Mouse (Mus musculus) C2C12 (cell line): Measurements from ENCODE around the gene Rbm7. TPM values are rescaled to one million over a fixed set of nuclear protein-coding genes. Genes with fewer than 3 reads are reported as not detected.

Experiments
- H3K27me3 ChIP-seq: one replicate; pipeline ENCODE4 v1.6.1; 2011; ENCODE audit not compliant: control insufficient read depth, insufficient read depth, insufficient read length
- H3K36me3 ChIP-seq: one replicate; pipeline ENCODE4 v1.6.1; 2011; ENCODE audit not compliant: control insufficient read depth, insufficient read depth
- H3K4me3 ChIP-seq: one replicate; pipeline ENCODE4 v1.5.1; 2011; ENCODE audit warnings: mild to moderate bottlenecking, control low read depth; ENCODE audit not compliant: poor library complexity, insufficient read depth, severe bottlenecking
- H3K79me2 ChIP-seq: one replicate; pipeline ENCODE4 v1.6.1; 2011; ENCODE audit not compliant: control insufficient read depth, insufficient read depth
- H3K79me3 ChIP-seq: one replicate; pipeline ENCODE4 v1.6.1; 2011; ENCODE audit warnings: low read depth, control low read depth
- H3ac ChIP-seq: one replicate; pipeline ENCODE3; 2011; ENCODE audit warnings: low read depth; ENCODE audit not compliant: control insufficient read depth, insufficient read length
- CEBPB ChIP-seq: IDR thresholded peaks from one replicate; pipeline ENCODE4 v1.6.1; 2011; ENCODE audit warnings: low read depth, mild to moderate bottlenecking, control low read depth, moderate library complexity
- CTCF ChIP-seq: IDR thresholded peaks from one replicate; pipeline ENCODE4 v1.5.1; 2011; ENCODE audit not compliant: control insufficient read depth, insufficient read depth, insufficient read length
- FOSL1 ChIP-seq: IDR thresholded peaks from one replicate; pipeline ENCODE4 v1.8.0; 2011; ENCODE audit warnings: mild to moderate bottlenecking, low read length; ENCODE audit not compliant: poor library complexity, insufficient read depth, severe bottlenecking
- MAX ChIP-seq: IDR thresholded peaks from one replicate; pipeline ENCODE4 v1.6.1; 2011; ENCODE audit warnings: mild to moderate bottlenecking, control low read depth
- MYOD1 ChIP-seq: IDR thresholded peaks from one replicate; pipeline ENCODE4 v1.6.1; 2011; ENCODE audit warnings: low read depth; ENCODE audit not compliant: control insufficient read depth, insufficient read length
- MYOG ChIP-seq: IDR thresholded peaks from one replicate; pipeline ENCODE4 v1.6.1; 2011; ENCODE audit not compliant: control insufficient read depth, insufficient read length; ENCODE audit errors: extremely low read depth
- USF1 ChIP-seq: IDR thresholded peaks from one replicate; pipeline ENCODE4 v1.6.1; 2011; ENCODE audit warnings: low read depth, mild to moderate bottlenecking, control low read depth, moderate library complexity
- polyA plus RNA-seq: library from polyadenylated mRNA; unstranded; fragments of >200 nt; fragmentation: generic; extraction: Trizol; gene quantifications from one replicate; pipeline ENCODE4 v1.2.1, GENCODE M21; 2012; ENCODE audit warnings: missing spikeins

Gene Rbm7
- polyA plus RNA-seq, 1 experiment, result 21.0 TPM

DNA sequence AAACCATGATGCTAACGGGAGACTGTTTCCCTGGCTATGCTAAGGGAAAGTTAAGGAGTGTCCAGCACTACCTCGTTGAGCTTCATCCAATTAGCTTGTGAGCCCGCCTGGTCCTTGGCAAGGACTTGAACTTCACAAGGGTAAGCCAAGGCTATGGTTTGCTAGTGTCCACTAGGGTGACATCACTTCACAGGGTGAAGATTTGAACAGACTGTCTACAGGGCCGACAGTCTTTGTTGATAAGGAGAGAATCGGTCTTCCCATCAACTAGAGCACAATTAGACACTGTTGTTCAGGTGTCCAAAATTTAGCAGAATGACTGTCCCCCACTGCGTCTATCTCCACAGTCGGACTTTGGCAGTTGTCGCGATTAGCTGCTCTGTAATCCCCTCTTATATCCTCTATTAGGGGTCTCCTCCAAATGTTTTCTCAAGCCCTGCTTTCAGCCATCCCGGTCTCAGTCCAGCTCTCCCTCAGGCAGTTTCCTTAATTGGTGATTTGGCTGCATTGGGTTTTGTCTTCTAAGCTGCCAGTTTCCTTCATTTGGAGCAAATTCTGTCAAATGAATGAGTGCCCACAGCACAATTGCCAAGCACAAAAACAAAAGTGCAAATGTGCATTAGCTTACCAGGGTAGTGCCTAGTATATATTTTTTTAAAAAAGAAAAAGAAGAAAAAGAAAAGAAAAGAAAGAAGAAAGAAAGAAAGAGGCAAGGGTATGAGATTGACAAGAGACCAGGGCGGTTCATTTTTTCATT, 21.7 kb upstream of the Rbm7 start:
- no peak for TF ChIP-seq MAX
- TF ChIP-seq CTCF, result no peak
- TF ChIP-seq USF1, result no peak
- no peak for TF ChIP-seq MYOD1
- TF ChIP-seq CEBPB, result no peak
- TF ChIP-seq FOSL1, result no peak
- Histone ChIP-seq H3K4me3 (no peak overlapping the region), H3K36me3 (no peaks in the 10 kb centered on the region), H3K79me3 (no peaks in the 10 kb centered on the region), H3K79me2 (no peaks in the 10 kb centered on the region), H3ac (no peak overlapping the region), H3K27me3 (peaks cover 3% of the 10 kb centered on the region)

GRCm38 (mm10) chr9:48515332-48515731, 20.2 kb upstream of the Rbm7 start:
- no peak overlapping the region for H3K4me3 ChIP-seq
- H3ac ChIP-seq, result no peak overlapping the region
- no peaks in the 10 kb centered on the region for H3K36me3 ChIP-seq
- no peaks in the 10 kb centered on the region for H3K79me2 ChIP-seq
- H3K27me3 ChIP-seq, result peaks cover 3% of the 10 kb centered on the region
- H3K79me3 ChIP-seq, result no peaks in the 10 kb centered on the region
- TF ChIP-seq CEBPB, result no peak
- TF ChIP-seq MAX, result no peak
- no peak for TF ChIP-seq MYOD1
- TF ChIP-seq USF1, result no peak
- TF ChIP-seq MYOG, result no peak
- no peak for TF ChIP-seq CTCF
- TF ChIP-seq FOSL1, result no peak

DNA sequence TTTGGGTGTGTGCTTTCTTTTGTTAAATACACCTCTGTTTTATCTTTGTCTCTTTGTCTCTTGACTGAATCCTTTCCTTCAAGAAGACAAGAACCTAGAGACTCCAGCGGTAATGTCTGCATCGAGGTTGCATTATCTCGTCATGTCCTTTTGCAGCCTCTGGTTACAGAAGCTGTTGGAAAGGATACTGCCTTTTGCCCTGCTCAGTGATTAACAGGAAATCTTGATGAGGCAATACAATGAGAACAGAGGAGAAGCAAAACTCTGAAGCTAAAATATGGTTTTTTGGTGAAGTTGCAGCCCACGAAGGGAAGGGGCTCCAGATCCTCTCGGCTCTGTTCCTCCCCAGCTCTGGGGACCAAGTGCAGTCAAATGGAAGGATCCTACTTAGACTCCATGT, 15.0 kb upstream of the Rbm7 start:
- no peak overlapping the region for H3ac ChIP-seq
- no peaks in the 10 kb centered on the region for H3K36me3 ChIP-seq
- no peaks in the 10 kb centered on the region for H3K79me2 ChIP-seq
- peaks cover 6% of the 10 kb centered on the region for H3K27me3 ChIP-seq
- TF ChIP-seq MAX (no peak), USF1 (no peak), CTCF (no peak), CEBPB (no peak), MYOD1 (no peak), MYOG (no peak), FOSL1 (no peak)
- no peaks in the 10 kb centered on the region for H3K79me3 ChIP-seq
- H3K4me3 ChIP-seq, result no peak overlapping the region

DNA sequence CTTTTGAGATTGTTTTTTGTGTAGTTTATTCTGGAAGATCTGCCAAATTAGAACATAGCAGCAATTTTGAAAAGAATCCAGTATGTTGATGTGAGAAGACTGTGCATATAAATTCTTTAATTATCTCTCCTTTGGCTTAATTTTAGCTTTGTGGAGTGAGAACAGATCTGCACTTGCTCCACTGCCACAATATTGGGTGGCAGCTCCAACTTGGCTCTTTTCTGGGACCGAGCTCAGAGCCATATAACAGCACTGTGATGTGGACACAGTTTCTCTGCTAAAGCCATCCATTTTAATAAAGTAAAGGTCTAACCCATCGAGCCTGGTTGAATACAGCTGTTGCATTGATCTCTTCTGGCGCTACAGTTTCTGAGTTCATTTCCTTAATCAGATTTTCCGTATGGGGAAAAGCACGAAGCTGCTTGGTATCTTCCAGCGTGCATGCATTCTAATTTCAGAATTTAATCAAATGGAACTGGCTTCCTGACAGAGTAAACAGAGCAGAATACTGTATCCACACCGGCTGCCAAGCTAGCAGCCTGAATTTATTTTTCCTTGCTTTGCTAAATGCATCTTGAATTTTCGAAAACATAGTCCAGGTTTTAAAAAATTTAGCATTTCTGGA, 9.8 kb upstream of the Rbm7 start:
- H3K4me3 ChIP-seq, result no peak overlapping the region
- no peaks in the 10 kb centered on the region for H3K36me3 ChIP-seq
- H3K79me3 ChIP-seq, result no peaks in the 10 kb centered on the region
- no peaks in the 10 kb centered on the region for H3K79me2 ChIP-seq
- H3ac ChIP-seq, result no peak overlapping the region
- peaks cover 6% of the 10 kb centered on the region for H3K27me3 ChIP-seq
- TF ChIP-seq MYOD1 (no peak), CTCF (no peak), MAX (no peak), USF1 (no peak), MYOG (no peak), CEBPB (no peak), FOSL1 (no peak)

GRCm38 (mm10) chr9:48503001-48503400, 7.9 kb upstream of the Rbm7 start:
- Histone ChIP-seq H3ac (no peak overlapping the region), H3K36me3 (no peaks in the 10 kb centered on the region), H3K4me3 (no peak overlapping the region), H3K79me2 (no peaks in the 10 kb centered on the region), H3K27me3 (peaks cover 3% of the 10 kb centered on the region), H3K79me3 (no peaks in the 10 kb centered on the region)
- TF ChIP-seq MAX (no peak), FOSL1 (no peak), MYOD1 (no peak), USF1 (no peak), CTCF (no peak), MYOG (no peak), CEBPB (no peak)
